Mouse (Mus musculus) neural tube, embryonic 11.5 days (tissue): ENCODE measurements around the gene Vps45. TPM values are rescaled to one million over a fixed set of nuclear protein-coding genes. Genes with fewer than 3 reads are reported as not detected.

Source experiments
- polyA plus RNA-seq: library from polyadenylated mRNA; unstranded; fragments of >200 nt; fragmentation: Nextera tagmentation; extraction: Ambion mirVana; gene quantifications from 2 replicates; pipeline ENCODE4 v1.2.1, GENCODE M21; 2014

The Vps45 gene
- polyA plus RNA-seq, 1 experiment from 2014 or later, result 31.0 TPM

Other genes starting within 250 kb of the Vps45 start
- 21.1 and 21.6 TPM in 2 replicates for gene Rprd2, start 239.6 kb downstream of the Vps45 start, polyA plus RNA-seq
- 65.9 and 69.6 TPM in 2 replicates for gene Prpf3, start 202.6 kb downstream of the Vps45 start, polyA plus RNA-seq
- 347 and 348 TPM in 2 replicates for gene Mrps21, start 186.9 kb downstream of the Vps45 start, polyA plus RNA-seq
- 3.3 and 5.0 TPM in 2 replicates for gene Ciart, start 176.2 kb downstream of the Vps45 start, polyA plus RNA-seq
- 10.8 and 14.6 TPM in 2 replicates for gene BC028528, start 166.5 kb downstream of the Vps45 start, polyA plus RNA-seq
- 35.9 and 36.2 TPM in 2 replicates for gene Aph1a, start 164.5 kb downstream of the Vps45 start, polyA plus RNA-seq
- gene Car14, start 153.8 kb downstream of the Vps45 start, polyA plus RNA-seq, result 35.7 and 36.5 TPM in 2 replicates
- 119 and 131 TPM in 2 replicates for gene Anp32e, start 129.2 kb downstream of the Vps45 start, polyA plus RNA-seq
- 72.8 and 79.5 TPM in 2 replicates for gene Plekho1, start 62.5 kb downstream of the Vps45 start, polyA plus RNA-seq
- 9.0 and 11.4 TPM in 2 replicates for gene Otud7b, start 46.1 kb upstream of the Vps45 start, polyA plus RNA-seq
- 7.1 and 11.7 TPM in 2 replicates for gene Mtmr11, start 103.5 kb upstream of the Vps45 start, polyA plus RNA-seq
- 233 TPM in 2 replicates for gene Sf3b4, start 113.9 kb upstream of the Vps45 start, polyA plus RNA-seq
- 14.1 and 14.5 TPM in 2 replicates for gene Sv2a, start 122.7 kb upstream of the Vps45 start, polyA plus RNA-seq
- 63.3 and 70.4 TPM in 2 replicates for gene Bola1, start 161.2 kb upstream of the Vps45 start, polyA plus RNA-seq
- 2.4 TPM in 1 of 2 replicates, not detected in the other for gene Hist2h2ab, start 161.4 kb upstream of the Vps45 start, polyA plus RNA-seq
- gene Hist2h2ac, start 162.4 kb upstream of the Vps45 start, polyA plus RNA-seq, result 7.8 and 12.7 TPM in 2 replicates
- gene Hist2h2be, start 162.7 kb upstream of the Vps45 start, polyA plus RNA-seq, result 6.8 and 8.6 TPM in 2 replicates
- gene Hist2h3c2, start 180.7 kb upstream of the Vps45 start, polyA plus RNA-seq, result 5.8 and 6.7 TPM in 2 replicates
- gene Hist2h2aa2, start 181.8 kb upstream of the Vps45 start, polyA plus RNA-seq, result 24.5 and 46.0 TPM in 2 replicates
- 11.4 and 24.5 TPM in 2 replicates for gene Hist2h2aa1, start 187.0 kb upstream of the Vps45 start, polyA plus RNA-seq
- gene Hist2h3c1, start 188.2 kb upstream of the Vps45 start, polyA plus RNA-seq, result 0.42 TPM in 1 of 2 replicates, not detected in the other
- gene Hist2h4, start 204.8 kb upstream of the Vps45 start, polyA plus RNA-seq, result 5.8 and 5.9 TPM in 2 replicates
- 55.7 and 56.1 TPM in 2 replicates for gene Hist2h3b, start 210.2 kb upstream of the Vps45 start, polyA plus RNA-seq
- 17.3 and 22.2 TPM in 2 replicates for gene Hist2h2bb, start 211.3 kb upstream of the Vps45 start, polyA plus RNA-seq
- gene Fcgr1, start 235.5 kb upstream of the Vps45 start, polyA plus RNA-seq, result 0.80 and 2.5 TPM in 2 replicates